Mouse (Mus musculus): Measurements from ENCODE around the gene Adam15. TPM values are rescaled to one million over a fixed set of nuclear protein-coding genes. Genes with fewer than 3 reads are reported as not detected.

Adam15 gene
- polyA plus RNA-seq, 1 experiment: 49.6 TPM

- TF ChIP-seq CTCF (IDR thresholded peaks at IDR 0.05; ENCODE audit: extremely low read depth, insufficient read depth, insufficient read length, insufficient replicate concordance) (no peak), POLR2A (IDR thresholded peaks at IDR 0.05; ENCODE audit: low read depth, low read length) (no peak)
- 85% methylated on average over 8 of the region's 8 CpGs for WGBS
- peaks cover 3% of the 10 kb centered on the region; the same call in 1 of the 2 replicates for H3K4me1 ChIP-seq (ENCODE audit: control insufficient read depth, insufficient read depth, insufficient read length)
- no peak overlapping the region for H3K27ac ChIP-seq (ENCODE audit: insufficient read depth, low read length)
- DNase-seq (ENCODE audit: low read depth in 1 of 2, low spot score in 2 of 2): no peak
- H3K36me3 ChIP-seq (ENCODE audit: control insufficient read depth, insufficient read depth, low read length): no peaks in the 10 kb centered on the region
- no peak overlapping the region for H3K4me3 ChIP-seq (ENCODE audit: extremely low read depth, insufficient read depth, insufficient read length)
- H3K27me3 ChIP-seq (ENCODE audit: control insufficient read depth, insufficient read depth, low read length): no peaks in the 10 kb centered on the region
Measured at GRCm38 (mm10) chr3:89364631-89365030, 14.8 kb upstream of the Adam15 start.

- 85% methylated on average over 7 of the region's 7 CpGs for WGBS
Measured at GRCm38 (mm10) chr3:89361675-89362074, 11.9 kb upstream of the Adam15 start, which contains the start of gene Dcst2. TSS of gene Dcst2 (plus strand) at chr3:89361975.

GRCm38 (mm10) chr3:89360237-89360636, 10.4 kb upstream of the Adam15 start:
- H3K36me3 ChIP-seq (ENCODE audit: control insufficient read depth, insufficient read depth, low read length): no peaks in the 10 kb centered on the region
- no peak for TF ChIP-seq POLR2A (IDR thresholded peaks at IDR 0.05; ENCODE audit: low read depth, low read length)
- no peak for TF ChIP-seq CTCF (IDR thresholded peaks at IDR 0.05; ENCODE audit: extremely low read depth, insufficient read depth, insufficient read length, insufficient replicate concordance)
- no peak for DNase-seq (ENCODE audit: low read depth in 1 of 2, low spot score in 2 of 2)
- H3K27me3 ChIP-seq (ENCODE audit: control insufficient read depth, insufficient read depth, low read length): no peaks in the 10 kb centered on the region
- 20% methylated on average over 3 of the region's 3 CpGs for WGBS
- H3K4me3 ChIP-seq (ENCODE audit: extremely low read depth, insufficient read depth, insufficient read length): no peak overlapping the region
- peaks cover 3% of the 10 kb centered on the region; the same call in 1 of the 2 replicates for H3K4me1 ChIP-seq (ENCODE audit: control insufficient read depth, insufficient read depth, insufficient read length)
- no peak overlapping the region for H3K27ac ChIP-seq (ENCODE audit: insufficient read depth, low read length)

More at GRCm38 (mm10) chr3:89361675-89362074, 11.9 kb upstream of the Adam15 start, which contains the start of gene Dcst2:
- TF ChIP-seq CTCF (IDR thresholded peaks at IDR 0.05; ENCODE audit: extremely low read depth, insufficient read depth, insufficient read length, insufficient replicate concordance): no peak
- TF ChIP-seq POLR2A (IDR thresholded peaks at IDR 0.05; ENCODE audit: low read depth, low read length): no peak
- H3K4me1 ChIP-seq (ENCODE audit: control insufficient read depth, insufficient read depth, insufficient read length): peaks cover 3% of the 10 kb centered on the region; the same call in 1 of the 2 replicates
- H3K27me3 ChIP-seq (ENCODE audit: control insufficient read depth, insufficient read depth, low read length): no peaks in the 10 kb centered on the region
- H3K36me3 ChIP-seq (ENCODE audit: control insufficient read depth, insufficient read depth, low read length): no peaks in the 10 kb centered on the region
- H3K4me3 ChIP-seq (ENCODE audit: extremely low read depth, insufficient read depth, insufficient read length): no peak within 1 kb of the TSS
- no peak for DNase-seq (ENCODE audit: low read depth in 1 of 2, low spot score in 2 of 2)
- no peak within 1 kb of the TSS for H3K27ac ChIP-seq (ENCODE audit: insufficient read depth, low read length)

GRCm38 (mm10) chr3:89359630-89360029, 9.8 kb upstream of the Adam15 start:
- no peaks in the 10 kb centered on the region for H3K27me3 ChIP-seq (ENCODE audit: control insufficient read depth, insufficient read depth, low read length)
- no peak for DNase-seq (ENCODE audit: low read depth in 1 of 2, low spot score in 2 of 2)
- no peak overlapping the region for H3K27ac ChIP-seq (ENCODE audit: insufficient read depth, low read length)
- no peak overlapping the region for H3K4me3 ChIP-seq (ENCODE audit: extremely low read depth, insufficient read depth, insufficient read length)
- H3K36me3 ChIP-seq (ENCODE audit: control insufficient read depth, insufficient read depth, low read length): no peaks in the 10 kb centered on the region
- TF ChIP-seq CTCF (IDR thresholded peaks at IDR 0.05; ENCODE audit: extremely low read depth, insufficient read depth, insufficient read length, insufficient replicate concordance) (no peak), POLR2A (IDR thresholded peaks at IDR 0.05; ENCODE audit: low read depth, low read length) (no peak)
- WGBS: 84% methylated on average over 6 of the region's 6 CpGs
- H3K4me1 ChIP-seq (ENCODE audit: control insufficient read depth, insufficient read depth, insufficient read length): peaks cover 3% of the 10 kb centered on the region; the same call in 1 of the 2 replicates

- Histone ChIP-seq H3K4me3 (ENCODE audit: extremely low read depth, insufficient read depth, insufficient read length) (no peak overlapping the region), H3K27ac (ENCODE audit: insufficient read depth, low read length) (no peak overlapping the region), H3K4me1 (ENCODE audit: control insufficient read depth, insufficient read depth, insufficient read length) (peaks cover 3% of the 10 kb centered on the region; the same call in 1 of the 2 replicates), H3K36me3 (ENCODE audit: control insufficient read depth, insufficient read depth, low read length) (no peaks in the 10 kb centered on the region), H3K27me3 (ENCODE audit: control insufficient read depth, insufficient read depth, low read length) (no peaks in the 10 kb centered on the region)
- no peak for DNase-seq (ENCODE audit: low read depth in 1 of 2, low spot score in 2 of 2)
- 75% methylated on average over 9 of the region's 9 CpGs for WGBS
- TF ChIP-seq POLR2A (IDR thresholded peaks at IDR 0.05; ENCODE audit: low read depth, low read length): no peak
- TF ChIP-seq CTCF (IDR thresholded peaks at IDR 0.05; ENCODE audit: extremely low read depth, insufficient read depth, insufficient read length, insufficient replicate concordance): no peak
Measured at GRCm38 (mm10) chr3:89356029-89356428, 6.2 kb upstream of the Adam15 start.

- no peaks in the 10 kb centered on the region for H3K27me3 ChIP-seq (ENCODE audit: control insufficient read depth, insufficient read depth, low read length)
- no peak overlapping the region for H3K27ac ChIP-seq (ENCODE audit: insufficient read depth, low read length)
- TF ChIP-seq CTCF (IDR thresholded peaks at IDR 0.05; ENCODE audit: extremely low read depth, insufficient read depth, insufficient read length, insufficient replicate concordance) (no peak), POLR2A (IDR thresholded peaks at IDR 0.05; ENCODE audit: low read depth, low read length) (no peak)
- DNase-seq (ENCODE audit: low read depth in 1 of 2, low spot score in 2 of 2): no peak
- no peaks in the 10 kb centered on the region for H3K36me3 ChIP-seq (ENCODE audit: control insufficient read depth, insufficient read depth, low read length)
- H3K4me1 ChIP-seq (ENCODE audit: control insufficient read depth, insufficient read depth, insufficient read length): peaks cover 3% of the 10 kb centered on the region; the same call in 1 of the 2 replicates
- 80% methylated on average over 6 of the region's 6 CpGs for WGBS
- H3K4me3 ChIP-seq (ENCODE audit: extremely low read depth, insufficient read depth, insufficient read length): no peak overlapping the region
Measured at GRCm38 (mm10) chr3:89355512-89355902, 5.7 kb upstream of the Adam15 start.

- H3K27ac ChIP-seq (ENCODE audit: insufficient read depth, low read length): no peak overlapping the region
- no peaks in the 10 kb centered on the region for H3K27me3 ChIP-seq (ENCODE audit: control insufficient read depth, insufficient read depth, low read length)
- peak; percentile 45 to 75 for DNase-seq (ENCODE audit: low read depth in 1 of 2, low spot score in 2 of 2)
- whole genome bisulfite sequencing: 19% methylated on average over 5 of the region's 5 CpGs
- peaks cover 6% of the 10 kb centered on the region for H3K4me1 ChIP-seq (ENCODE audit: control insufficient read depth, insufficient read depth, insufficient read length)
- H3K36me3 ChIP-seq (ENCODE audit: control insufficient read depth, insufficient read depth, low read length): no peaks in the 10 kb centered on the region
- no peak overlapping the region for H3K4me3 ChIP-seq (ENCODE audit: extremely low read depth, insufficient read depth, insufficient read length)
- TF ChIP-seq POLR2A (IDR thresholded peaks at IDR 0.05; ENCODE audit: low read depth, low read length) (no peak), CTCF (IDR thresholded peaks at IDR 0.05; ENCODE audit: extremely low read depth, insufficient read depth, insufficient read length, insufficient replicate concordance) (peak; percentile 77; the same call in 1 of the 2 replicates)
Measured at GRCm38 (mm10) chr3:89354816-89355511, 5.2 kb upstream of the Adam15 start.
